Mouse (Mus musculus) adrenal gland, adult 8-10 months (tissue): ENCODE measurements around the gene Nxpe4. TPM values are rescaled to one million over a fixed set of nuclear protein-coding genes. Genes with fewer than 3 reads are reported as not detected.

Experiments used
- DNase-seq: peaks from one replicate; pipeline ENCODE4 v3.0.0; 2022
- total RNA-seq, 4 experiments: library from RNA; stranded (reverse); gene quantifications; 2 replicates each; pipeline ENCODE4 v1.2.4; 2022

The Nxpe4 gene
- total RNA-seq, 4 experiments from 2014 or later, result 2.1 to 10.4 (median 6.7) TPM

DNA sequence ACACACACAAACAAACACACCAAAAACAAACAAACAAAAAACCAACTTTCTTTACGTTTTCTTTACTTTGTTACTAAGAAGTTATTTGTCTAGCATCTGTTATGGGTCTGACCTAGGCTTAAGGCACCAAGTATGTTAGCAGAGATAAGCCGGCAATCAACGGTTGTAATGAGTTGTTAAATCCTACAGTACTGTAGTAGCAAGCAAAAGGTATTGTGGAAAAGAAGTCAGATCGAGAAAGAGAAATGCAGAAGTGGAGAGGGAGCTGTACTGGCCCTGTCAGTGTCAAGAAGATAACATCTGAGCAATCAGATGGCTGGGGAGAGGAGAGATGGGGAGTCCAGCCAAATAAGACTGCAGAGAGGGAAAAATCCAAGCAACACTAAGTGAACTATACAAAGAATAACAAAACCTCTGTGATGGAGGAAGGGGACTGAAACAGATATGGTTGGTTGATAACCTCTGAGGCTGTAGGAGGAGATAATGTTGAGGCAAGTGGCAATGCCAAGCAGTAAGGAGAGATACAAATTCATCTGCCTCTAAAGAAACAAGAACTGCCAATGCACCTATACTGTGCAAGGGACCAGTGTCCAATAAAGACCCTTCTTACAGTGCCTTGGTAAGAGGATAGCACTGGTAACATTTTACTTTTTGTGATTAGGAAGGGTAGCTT lies 177.1 kb downstream of the Nxpe4 start:
- DNase-seq, result no peak

DNA sequence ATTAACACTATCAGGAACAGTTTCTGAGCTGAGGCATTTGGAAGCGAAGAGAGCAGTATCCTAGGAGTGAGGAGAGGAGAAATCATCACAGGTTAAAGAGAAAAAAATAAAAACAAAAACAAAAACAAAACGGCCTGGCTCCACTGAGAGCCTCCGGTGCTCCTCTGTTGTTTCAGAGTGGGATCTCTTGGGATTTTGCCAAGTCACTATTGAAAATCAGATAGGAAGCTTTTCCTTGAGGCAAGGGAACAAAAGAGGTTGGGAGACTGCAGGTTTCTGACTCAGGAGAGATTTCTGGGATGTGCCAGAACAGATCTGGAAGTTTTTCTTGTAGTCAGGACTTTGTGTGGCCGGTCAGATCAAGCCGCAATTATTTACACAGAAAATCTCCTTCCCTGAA lies 177.7 kb downstream of the Nxpe4 start:
- DNase-seq, result no peak

DNA sequence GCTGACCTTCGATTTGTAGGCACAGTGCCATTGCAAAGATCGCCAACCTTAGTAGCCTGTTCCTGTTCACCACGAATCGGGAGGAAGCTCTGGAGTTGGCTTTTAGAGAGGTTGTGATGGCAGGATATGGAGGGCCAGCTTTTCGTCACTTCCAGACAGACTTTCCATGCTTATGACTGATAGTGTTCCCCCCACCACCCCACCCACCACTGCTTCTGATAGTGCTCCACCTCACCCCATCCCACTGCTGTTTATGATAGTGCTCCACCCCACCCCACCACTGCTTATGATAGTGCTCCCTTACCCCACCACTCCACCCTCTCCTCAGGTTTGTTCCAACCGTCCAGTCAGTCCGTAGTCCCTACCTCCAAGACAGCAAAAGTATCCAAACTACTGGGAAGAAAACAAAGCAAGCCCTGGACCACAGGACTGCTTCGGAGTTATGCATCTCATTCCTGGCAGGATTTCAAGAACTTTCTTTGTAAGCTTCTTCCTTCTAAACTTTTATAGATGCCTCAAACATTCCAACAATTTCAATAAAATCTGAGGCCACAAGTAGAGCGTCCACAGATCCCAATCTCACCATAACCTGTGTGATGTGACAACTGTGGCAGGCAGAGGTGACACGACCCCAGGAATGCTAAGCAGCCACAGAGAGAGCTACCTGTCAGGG lies 179.0 kb downstream of the Nxpe4 start:
- DNase-seq, result no peak

DNA sequence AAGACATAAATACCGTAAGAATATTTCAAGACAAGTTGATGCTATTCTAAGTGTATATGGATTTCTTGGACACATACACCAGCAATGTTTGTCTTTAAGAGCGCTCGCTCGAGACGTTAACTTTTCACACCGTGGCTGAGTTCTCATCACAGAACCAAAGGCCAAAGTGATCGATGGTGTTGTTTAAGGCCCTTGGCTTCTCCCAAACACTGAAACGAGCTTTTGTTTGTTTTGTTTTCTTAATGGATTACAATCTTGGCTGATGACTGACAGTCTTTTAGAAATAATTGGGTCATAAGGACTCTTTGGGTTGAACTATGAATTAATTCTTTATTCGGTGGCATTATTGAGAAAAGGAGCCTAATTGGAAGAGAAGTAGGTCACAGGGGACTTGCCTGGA lies 183.6 kb downstream of the Nxpe4 start:
- no peak for DNase-seq

DNA sequence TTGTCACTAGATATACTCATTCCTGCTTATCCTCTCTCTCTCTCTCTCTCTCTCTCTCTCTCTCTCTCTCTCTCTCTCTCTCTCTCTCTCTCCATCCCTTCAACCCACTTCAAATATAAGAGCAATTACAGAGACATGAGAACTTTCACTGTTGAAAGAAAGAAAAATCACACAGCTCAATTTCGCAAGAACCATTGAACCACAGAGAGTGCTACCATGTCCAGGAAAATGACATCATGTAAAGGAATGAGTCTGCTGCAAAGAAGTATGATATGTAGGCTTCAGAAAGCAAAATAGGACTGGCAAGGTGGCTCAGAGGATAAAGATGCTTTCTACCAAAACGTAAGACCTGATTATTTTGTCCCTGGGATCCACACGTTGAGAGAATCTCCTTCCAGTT lies 184.0 kb downstream of the Nxpe4 start:
- DNase-seq, result no peak

DNA sequence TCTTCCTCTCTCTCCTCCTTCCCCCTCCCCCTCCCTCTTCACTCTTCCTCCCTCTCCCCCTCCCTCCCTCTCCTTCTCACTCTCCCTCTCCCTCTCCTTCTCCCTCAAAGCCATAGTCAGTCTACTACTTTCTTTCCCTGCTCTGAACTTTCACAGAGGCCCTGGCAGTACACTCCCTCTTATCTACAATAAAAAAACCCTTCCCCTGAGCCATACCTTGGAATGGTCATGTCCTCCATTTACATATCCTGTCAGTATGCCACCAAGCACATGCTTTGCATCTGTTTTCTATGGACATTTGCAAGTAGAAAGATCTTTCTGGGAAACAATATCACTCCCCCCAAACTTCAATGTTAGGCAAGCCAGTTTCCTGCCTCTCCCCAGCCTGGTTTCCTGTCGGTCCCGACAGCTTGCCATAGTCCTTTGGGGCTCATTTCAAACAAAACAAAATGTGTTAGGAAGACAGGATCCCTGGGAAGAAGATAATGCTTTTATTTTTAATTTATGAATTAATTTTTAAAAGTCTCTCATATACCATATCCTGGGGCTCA lies 191.4 kb downstream of the Nxpe4 start, which contains the start of gene Nxpe2:
TSS of gene Nxpe2 (minus strand) at position 307 of the 551 bp plus-strand sequence.
- DNase-seq, result no peak

DNA sequence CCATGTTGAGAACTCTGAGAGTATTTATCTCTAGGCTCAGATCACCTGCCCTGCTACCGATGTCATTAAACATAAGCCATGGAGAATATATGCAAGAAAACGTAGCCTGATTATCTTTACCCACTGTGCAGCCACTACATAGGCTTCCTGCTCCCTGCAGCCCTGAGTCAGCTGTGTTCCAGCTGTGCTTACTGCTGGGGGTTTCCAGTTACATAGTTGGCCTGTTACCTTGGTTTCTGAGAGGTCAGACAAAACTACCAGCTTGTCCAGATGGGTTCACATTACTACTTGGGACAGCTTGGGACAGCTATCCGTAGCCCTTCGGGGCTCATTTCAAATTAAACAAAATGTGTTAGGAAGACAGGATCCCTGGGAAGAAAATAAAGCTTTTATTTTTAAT lies 192.3 kb downstream of the Nxpe4 start:
- no peak for DNase-seq

DNA sequence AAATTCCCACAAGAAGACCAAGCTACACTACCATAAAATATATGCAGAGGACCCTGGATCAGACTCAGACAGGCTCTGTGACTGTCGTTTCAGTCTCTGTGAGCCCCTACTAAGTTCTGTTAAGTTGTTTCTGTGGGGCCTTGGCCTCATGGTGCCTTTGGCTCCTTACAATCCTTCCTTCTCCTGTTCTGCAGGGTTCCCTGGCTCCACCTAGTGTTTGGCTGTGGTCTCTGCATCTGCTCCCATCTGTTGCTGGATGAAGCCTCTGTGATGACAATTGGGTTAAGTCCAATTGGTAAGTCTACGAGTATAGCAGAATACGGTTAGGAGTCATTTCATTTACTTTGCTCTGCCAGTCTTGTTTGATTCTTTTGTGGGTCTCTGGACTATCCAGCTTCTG lies 193.0 kb downstream of the Nxpe4 start:
- DNase-seq, result peak; percentile 62

DNA sequence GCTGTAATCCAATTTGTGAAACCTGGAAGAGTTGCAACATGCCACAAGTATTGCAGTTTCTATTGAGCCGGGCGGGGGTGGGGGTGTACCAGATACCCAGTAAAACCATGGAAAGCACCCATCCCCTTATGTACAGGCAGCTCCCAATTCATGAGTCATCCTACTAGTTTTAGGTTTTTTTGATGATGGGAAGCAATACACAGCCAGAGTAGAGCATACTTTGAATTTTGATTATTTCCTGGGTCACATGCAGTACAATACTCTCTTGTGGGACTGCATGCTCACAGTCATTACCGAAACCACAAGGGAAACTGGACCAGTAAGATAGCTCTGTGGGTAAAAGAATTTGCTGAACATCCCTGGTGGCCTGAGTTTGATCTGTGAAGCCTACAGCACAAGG lies 195.3 kb downstream of the Nxpe4 start:
- no peak for DNase-seq

DNA sequence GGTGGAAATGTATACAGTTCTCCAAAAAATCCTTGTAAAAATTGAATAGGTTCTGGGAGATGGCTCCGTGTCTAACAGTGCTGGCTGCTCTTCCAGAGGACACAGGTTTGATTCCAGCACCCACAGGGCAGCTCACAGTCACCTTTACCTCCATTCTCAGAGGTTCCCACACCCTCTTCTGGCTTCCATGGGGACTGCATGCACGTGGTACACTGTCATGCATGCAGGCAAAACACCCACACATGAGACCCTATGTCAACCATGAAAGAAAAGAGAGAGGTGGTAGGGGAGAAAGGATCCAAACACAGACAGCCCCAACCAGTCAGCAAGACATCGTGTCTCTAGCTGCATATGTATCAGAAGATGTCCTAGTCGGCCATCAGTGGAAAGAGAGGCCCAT lies 199.0 kb downstream of the Nxpe4 start:
- DNase-seq, result no peak

DNA sequence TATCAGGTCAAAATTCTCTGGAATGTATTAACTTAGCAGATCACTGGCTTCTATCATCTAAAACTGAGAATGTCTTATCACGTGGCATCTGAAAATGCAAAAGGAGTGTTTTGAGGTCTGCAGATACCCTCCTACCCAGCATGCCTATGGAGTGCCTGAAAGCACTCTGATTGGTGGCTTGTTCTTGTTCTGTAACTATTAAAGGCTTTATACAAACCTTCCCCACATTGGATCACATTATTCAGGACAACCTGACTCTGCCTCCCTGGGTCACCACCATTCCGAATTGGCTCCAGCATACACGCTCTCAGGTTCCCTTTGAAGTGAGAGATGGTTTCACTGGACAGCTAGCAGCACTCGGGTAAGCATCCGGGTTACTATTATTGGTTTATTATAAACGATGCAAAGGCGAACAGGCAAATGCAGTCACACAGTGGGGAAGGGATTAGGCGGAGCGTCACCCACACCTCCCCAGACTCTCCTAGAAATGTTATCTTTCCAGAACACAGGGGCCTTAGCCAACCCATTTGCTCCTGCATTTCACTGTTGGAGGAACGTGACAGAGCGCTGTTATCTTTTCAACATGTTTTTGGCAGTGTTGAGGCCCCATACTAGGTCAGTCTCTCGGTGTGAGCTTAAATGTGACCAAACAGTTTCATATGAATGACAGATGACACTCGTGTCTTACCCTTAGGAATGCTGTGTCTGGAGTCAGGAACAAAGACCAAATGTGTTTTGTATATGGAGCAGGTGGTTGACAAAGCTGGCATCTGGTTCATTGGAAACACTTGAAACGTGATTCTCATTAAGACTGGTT lies 200.2 kb downstream of the Nxpe4 start:
- no peak for DNase-seq

DNA sequence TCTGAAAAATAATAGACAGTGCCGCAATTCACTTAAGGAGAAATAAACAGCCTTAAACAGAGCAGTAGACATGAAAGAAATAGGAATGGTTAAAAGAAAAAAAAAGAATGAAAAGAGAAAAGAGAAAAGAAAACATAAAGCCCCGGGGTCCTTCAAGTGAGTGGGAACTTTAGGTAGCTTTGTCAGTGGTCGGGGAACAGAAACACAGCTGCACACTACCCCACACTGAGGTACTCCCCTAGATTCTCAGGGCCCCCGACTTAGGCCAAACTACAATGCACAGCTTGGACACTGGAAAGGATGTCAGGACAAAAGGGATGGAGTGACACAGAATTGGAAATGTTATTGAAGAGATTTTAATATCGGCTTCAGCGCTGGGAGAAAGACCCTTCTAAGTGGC lies 200.9 kb downstream of the Nxpe4 start:
- no peak for DNase-seq

DNA sequence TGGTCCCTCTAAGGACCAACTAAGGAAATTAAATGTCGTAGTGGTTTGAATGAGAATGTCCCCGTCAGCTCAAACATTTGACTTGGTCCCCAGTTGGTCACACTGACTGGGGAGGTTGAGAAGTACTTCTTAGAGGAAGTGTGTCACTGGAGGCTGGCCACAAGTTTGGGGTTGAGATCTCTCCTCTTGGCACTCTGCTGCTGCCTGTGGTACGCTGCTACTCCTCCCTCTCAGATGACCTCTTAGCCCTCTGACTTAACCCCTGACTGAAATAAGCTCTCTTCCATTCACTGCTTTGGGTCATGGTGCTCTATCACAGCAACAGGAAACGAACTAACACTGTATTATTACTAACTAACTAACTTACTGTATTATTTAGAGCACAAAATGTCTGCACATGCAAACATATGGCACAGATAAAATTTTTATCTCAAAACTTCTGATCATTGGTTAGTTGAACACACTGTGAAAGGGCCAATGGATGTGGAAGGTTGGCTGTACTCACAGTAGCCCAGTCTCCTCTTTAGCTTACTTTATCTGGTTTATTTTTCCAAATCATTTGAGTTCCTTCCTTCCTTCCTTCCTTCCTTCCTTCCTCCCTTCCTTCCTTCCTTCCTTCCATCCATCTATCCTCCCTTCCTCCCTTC lies 211.5 kb downstream of the Nxpe4 start:
- no peak for DNase-seq

DNA sequence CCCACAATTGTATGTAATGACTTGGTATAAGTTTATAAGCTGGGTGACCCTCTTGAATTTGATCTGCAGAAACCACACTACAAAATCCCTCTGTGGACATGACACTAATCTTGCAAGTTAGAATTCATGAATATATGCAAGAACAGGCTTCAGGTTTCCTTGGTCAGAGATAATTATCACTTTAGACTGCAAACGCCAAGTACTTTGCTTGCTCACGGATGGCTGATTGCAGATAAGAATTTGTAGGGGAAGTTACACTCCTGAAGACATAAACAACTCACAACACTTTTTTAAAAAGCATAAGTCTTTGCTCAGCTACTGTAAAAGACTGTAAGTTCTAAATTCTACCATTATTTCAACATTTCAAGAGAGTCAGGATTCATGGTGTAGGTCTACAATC lies 212.5 kb downstream of the Nxpe4 start:
- DNase-seq, result no peak

DNA sequence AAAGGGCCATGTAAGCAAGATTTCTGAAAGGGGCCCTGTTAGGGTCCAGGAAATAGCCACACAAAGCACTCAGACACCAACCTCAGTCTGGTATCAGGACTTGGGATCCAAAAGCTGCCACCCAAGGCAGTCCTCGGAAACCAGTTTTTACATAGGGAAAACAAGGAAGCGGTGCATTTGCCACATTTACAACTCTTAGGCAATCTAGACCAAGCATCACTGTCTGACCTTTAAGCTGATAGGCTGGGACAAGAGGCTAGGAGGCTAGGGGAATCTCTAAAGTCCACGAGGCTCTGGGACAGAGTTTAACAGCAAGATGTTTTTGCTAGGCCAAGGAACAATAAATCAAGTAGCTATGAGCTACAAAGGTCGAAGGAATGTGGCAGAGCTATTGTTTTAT lies 226.6 kb downstream of the Nxpe4 start:
- DNase-seq, result no peak

DNA sequence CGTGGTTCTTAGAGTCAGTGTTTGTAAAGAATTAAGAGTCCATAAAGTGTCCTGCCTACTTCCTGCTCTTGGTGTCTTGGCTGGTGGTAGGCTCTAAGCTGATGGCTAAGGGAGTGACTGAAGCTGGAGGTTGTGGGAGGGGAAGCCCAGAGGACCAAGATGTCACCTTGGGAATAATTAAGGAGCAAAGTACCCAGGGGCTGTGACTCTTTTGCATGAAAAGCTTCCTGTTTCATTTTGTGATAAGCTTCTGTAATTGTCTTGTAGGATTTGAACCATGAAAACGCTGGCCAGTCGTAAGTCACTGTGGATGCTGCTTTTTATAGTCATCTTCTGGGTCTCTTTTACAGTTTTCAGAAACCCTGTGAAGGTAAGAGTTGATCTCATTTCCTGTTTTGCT lies 228.2 kb downstream of the Nxpe4 start:
- DNase-seq, result no peak

DNA sequence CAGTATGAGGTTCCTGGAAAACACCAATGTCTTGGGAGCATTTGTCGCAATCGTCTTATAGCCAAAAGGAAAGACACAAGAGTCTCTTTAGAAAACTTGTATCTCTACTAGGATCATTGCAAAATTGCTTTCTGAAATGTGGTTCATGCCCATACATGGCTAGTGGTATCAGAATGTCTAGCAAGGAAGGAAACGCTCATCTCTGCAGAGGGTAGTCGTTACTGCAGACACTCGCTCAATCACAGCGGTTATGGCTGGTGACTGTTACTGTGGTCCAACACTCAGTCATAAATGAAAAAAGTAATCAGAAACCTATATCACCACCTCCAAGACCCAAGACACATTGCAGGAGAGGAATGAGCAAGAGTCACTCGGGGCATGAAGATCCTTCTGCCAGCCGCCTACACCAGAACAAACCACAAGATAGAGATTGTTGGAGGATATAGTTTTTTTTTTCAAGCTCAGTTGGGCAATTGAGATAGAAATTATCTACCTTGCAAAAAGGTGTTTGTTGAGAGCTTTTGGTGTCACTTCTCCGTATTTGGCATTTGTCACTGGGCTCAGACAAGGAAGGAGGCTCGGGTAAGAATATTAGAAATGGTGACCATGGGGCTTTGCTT lies 241.9 kb downstream of the Nxpe4 start:
- DNase-seq, result no peak

DNA sequence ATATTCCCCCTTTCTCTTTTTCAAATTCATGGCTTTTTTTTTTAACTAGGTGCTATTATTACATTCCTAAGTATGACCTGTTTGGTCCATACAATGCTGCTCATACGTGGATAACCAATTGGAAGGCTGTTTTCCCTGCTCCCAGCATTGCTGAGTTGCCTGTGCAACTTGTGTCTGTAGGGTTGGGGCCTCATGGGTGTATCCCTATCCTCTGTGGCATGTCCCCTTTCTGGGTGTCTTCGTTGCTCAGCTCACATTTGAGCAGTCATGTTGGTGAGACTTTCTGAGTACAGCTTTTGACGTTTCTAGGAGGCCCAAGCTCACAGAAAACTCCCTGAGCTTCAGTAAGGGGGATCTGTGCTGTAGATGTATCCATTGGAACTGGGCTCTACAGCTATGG lies 242.9 kb downstream of the Nxpe4 start:
- no peak for DNase-seq

DNA sequence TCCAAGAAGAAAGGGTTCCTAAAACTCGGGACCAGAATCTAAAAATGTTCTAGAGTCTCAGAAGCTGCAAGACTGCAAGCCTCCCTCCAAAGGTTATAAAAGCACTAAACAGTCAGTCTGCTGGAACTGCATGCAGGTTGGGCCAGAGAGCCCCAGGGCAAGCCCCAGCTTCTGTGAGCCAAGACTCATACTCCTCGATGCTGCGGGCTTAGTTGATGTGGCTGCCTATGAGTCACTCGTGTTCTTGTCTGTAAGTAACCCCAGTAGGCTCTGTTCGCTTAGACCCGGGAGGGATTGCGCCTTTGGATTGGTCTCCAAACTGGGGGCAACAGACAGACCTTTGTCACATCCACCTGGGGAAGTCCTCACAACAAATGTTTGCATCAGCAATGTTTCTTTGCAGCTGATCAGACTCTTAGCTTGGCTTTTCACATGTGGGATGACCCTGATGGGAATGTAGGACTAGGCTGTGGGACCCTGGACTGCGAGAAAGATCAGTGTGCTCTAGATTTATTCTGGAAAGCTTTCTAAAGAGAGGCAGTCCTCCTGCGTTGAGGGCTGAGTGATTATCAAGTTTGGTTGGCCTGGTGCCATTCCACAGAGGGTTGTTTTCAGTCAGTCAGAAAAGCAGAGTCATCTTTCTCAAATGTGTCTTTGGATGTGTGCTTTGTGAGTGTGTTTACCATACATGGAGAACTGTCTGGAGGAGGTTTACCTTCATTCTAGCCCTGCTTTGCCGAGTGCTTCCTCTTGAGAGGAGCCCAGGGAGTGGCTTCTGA lies 245.9 kb downstream of the Nxpe4 start:
- DNase-seq, result no peak

DNA sequence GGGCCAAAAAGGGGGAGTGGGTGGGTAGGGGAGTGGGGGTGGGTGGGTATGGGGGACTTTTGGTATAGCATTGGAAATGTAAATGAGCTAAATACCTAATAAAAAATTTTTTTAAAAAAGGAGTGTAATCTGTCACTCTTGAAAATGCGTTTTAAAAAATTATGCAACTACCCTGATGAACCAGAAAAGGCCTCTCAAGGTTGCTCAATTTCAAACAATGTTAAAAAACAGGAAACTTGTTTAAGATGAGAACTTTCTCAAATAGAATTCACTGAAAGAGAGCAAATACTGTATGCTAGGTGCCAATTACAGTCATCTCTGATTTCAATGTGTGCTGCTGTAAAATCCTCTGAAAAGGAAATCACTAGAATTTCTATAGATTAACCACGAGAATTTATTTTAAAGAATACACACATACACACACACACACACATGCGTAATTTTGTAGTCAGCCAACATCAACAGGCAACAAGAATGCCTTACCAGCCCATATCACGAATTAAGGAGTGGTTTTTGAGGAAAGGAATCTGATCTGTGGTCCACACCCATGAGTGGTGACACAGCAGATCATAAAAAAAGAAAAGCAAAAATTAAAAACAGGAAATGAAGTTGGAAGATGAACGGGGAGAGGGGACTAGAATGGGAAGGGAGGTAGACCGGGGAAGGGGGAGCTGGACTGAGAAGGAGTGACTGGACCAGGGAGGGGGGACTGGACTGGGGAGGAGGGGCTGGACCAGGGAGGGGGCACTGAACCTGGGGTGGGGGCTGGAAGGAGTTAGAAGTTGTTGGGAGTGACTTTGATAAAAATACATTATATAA lies 248.6 kb downstream of the Nxpe4 start:
- no peak for DNase-seq

DNA sequence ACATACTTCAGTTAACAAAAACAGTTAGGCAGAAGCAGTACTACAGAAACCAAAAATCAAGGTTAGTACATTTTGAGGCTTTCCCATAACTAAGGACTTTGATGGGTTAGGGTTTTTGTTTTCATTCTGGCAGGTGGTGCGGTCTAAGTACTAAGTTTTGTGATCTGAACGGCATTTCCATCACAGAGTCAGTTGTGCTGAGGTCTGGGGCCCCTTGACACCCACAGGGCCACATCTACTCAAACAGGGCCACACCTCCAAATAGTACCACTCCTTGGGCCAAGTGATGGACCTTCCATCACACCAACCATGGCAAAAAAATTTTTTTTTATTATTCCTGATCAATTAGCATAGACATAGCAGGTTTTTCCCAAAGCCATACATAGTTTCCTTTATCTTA lies 251.8 kb downstream of the Nxpe4 start:
- no peak for DNase-seq
